Mouse (Mus musculus) cerebellum, adult 9-11 months (tissue): Measurements from ENCODE around the gene Gm28048.

Experiments
- DNase-seq: peaks from one replicate; pipeline ENCODE4 v3.0.0; 2022

Gene Gm28048

GRCm38 (mm10) chr11:22857705-22858440 is 124.0 kb downstream of the Gm28048 start:
- DNase-seq: no peak

- DNase-seq: no peak
These were observed 124.7 kb downstream of the Gm28048 start for GRCm38 (mm10) chr11:22857106-22857704.

GRCm38 (mm10) chr11:22856371-22856965 is 125.4 kb downstream of the Gm28048 start:
- no peak for DNase-seq

GRCm38 (mm10) chr11:22854571-22854970 is 127.3 kb downstream of the Gm28048 start:
- no peak for DNase-seq

GRCm38 (mm10) chr11:22853477-22854157 is 128.3 kb downstream of the Gm28048 start:
- DNase-seq: no peak

GRCm38 (mm10) chr11:22852510-22852909 is 129.4 kb downstream of the Gm28048 start:
- DNase-seq: no peak

- DNase-seq: no peak
These were observed 130.5 kb downstream of the Gm28048 start for GRCm38 (mm10) chr11:22851416-22851815.

- DNase-seq: no peak
These were observed 131.8 kb downstream of the Gm28048 start for GRCm38 (mm10) chr11:22850077-22850476.

GRCm38 (mm10) chr11:22848649-22849195 is 133.2 kb downstream of the Gm28048 start:
- no peak for DNase-seq

GRCm38 (mm10) chr11:22847732-22848648 is 133.9 kb downstream of the Gm28048 start:
- no peak for DNase-seq

GRCm38 (mm10) chr11:22846960-22847731 is 134.7 kb downstream of the Gm28048 start:
- DNase-seq: no peak

GRCm38 (mm10) chr11:22846093-22846835 is 135.6 kb downstream of the Gm28048 start:
- DNase-seq: no peak

- no peak for DNase-seq
These were observed 136.9 kb downstream of the Gm28048 start for GRCm38 (mm10) chr11:22844754-22845718.

- DNase-seq: no peak
These were observed 142.4 kb downstream of the Gm28048 start for GRCm38 (mm10) chr11:22839456-22839855.

GRCm38 (mm10) chr11:22838361-22838760 is 143.5 kb downstream of the Gm28048 start:
- DNase-seq: no peak

GRCm38 (mm10) chr11:22836269-22836668 is 145.6 kb downstream of the Gm28048 start:
- DNase-seq: no peak

GRCm38 (mm10) chr11:22832600-22832999 is 149.3 kb downstream of the Gm28048 start:
- DNase-seq: no peak

GRCm38 (mm10) chr11:22831916-22832315 is 150.0 kb downstream of the Gm28048 start:
- DNase-seq: no peak

GRCm38 (mm10) chr11:22830684-22831083 is 151.2 kb downstream of the Gm28048 start:
- no peak for DNase-seq
